Mouse (Mus musculus) olfactory bulb, adult 2 months (tissue): ENCODE measurements around the gene Pik3r5. TPM values are rescaled to one million over a fixed set of nuclear protein-coding genes. Genes with fewer than 3 reads are reported as not detected.

Source experiments
- H3K27ac ChIP-seq: fragments of 200-500 bp; 2 replicates; pipeline ENCODE4 v1.5.1; 2012; ENCODE audit warnings: low read depth, low read length; ENCODE audit not compliant: insufficient read depth
- H3K4me1 ChIP-seq: fragments of 200-500 bp; 2 replicates; pipeline ENCODE4 v1.6.1; 2012; ENCODE audit warnings: low read length; ENCODE audit not compliant: control insufficient read depth, insufficient read depth
- H3K4me3 ChIP-seq: fragments of 200-500 bp; 2 replicates; pipeline ENCODE4 v1.5.1; 2012; ENCODE audit warnings: mild to moderate bottlenecking, low read depth, low read length, moderate library complexity; ENCODE audit not compliant: insufficient read depth
- CTCF ChIP-seq: fragments of 200-500 bp; IDR thresholded peaks from 2 replicates; pipeline ENCODE4 v1.5.1; 2012; ENCODE audit warnings: low read depth, mild to moderate bottlenecking, low read length, moderate library complexity; ENCODE audit not compliant: insufficient read depth
- POLR2A ChIP-seq: fragments of 200-500 bp; IDR thresholded peaks from 2 replicates; pipeline ENCODE4 v1.6.1; 2012; ENCODE audit warnings: mild to moderate bottlenecking, low read depth, low read length, moderate library complexity; ENCODE audit not compliant: insufficient read depth
- WGBS: fragments of 180-500 bp; shearing (Covaris S2); methylation state at CpG from one replicate; pipeline ENCODE4 v1.1.7; 2018; 5-methylcytosine and 5-hydroxymethylcytosine counted together
- polyA plus RNA-seq: library from polyadenylated mRNA; stranded (reverse); fragments of >200 nt; gene quantifications from 2 replicates; pipeline ENCODE4 v1.2.4, GENCODE M21; 2012; ENCODE audit warnings: low replicate concordance; ENCODE audit not compliant: missing spikeins, insufficient read depth, insufficient read length

The Pik3r5 gene
- polyA plus RNA-seq, 1 experiment = not detected

- Histone ChIP-seq H3K4me1 (peaks cover 6% of the 10 kb centered on the region; the same call in 1 of the 2 replicates), H3K27ac (no peak overlapping the region), H3K4me3 (peak overlapping the region; percentile 31)
- TF ChIP-seq POLR2A (no peak), CTCF (no peak)
- 3% methylated on average over 47 of the region's 47 CpGs for WGBS
Observed at GRCm38 (mm10) chr11:68399548-68400020, 32.3 kb upstream of the Pik3r5 start.

GRCm38 (mm10) chr11:68400021-68400671, 31.8 kb upstream of the Pik3r5 start:
- H3K27ac ChIP-seq = no peak overlapping the region
- peaks cover 6% of the 10 kb centered on the region; the same call in 1 of the 2 replicates for H3K4me1 ChIP-seq
- TF ChIP-seq CTCF (0 out of 2 replicates have a peak, but pooled peaks have one; percentile 22), POLR2A (no peak)
- H3K4me3 ChIP-seq = peak overlapping the region; percentile 45
- WGBS = 2% methylated on average over 53 of the region's 57 CpGs

- TF ChIP-seq POLR2A = no peak
- TF ChIP-seq CTCF = no peak
- WGBS = 57% methylated on average over 11 of the region's 11 CpGs
- H3K4me3 ChIP-seq = peak within 1 kb of the TSS; percentile 45
- peaks cover 6% of the 10 kb centered on the region; the same call in 1 of the 2 replicates for H3K4me1 ChIP-seq
- no peak within 1 kb of the TSS for H3K27ac ChIP-seq
Observed at GRCm38 (mm10) chr11:68400727-68401219, 31.1 kb upstream of the Pik3r5 start, which contains the start of gene Ntn1. TSS of gene Ntn1 (minus strand) at chr11:68400823.

GRCm38 (mm10) chr11:68401428-68401827, 30.5 kb upstream of the Pik3r5 start:
- WGBS = 86% methylated on average over 5 of the region's 5 CpGs
- no peak overlapping the region for H3K4me3 ChIP-seq
- H3K4me1 ChIP-seq = peaks cover 6% of the 10 kb centered on the region; the same call in 1 of the 2 replicates
- H3K27ac ChIP-seq = no peak overlapping the region
- TF ChIP-seq POLR2A (no peak), CTCF (no peak)

GRCm38 (mm10) chr11:68404185-68404584, 27.7 kb upstream of the Pik3r5 start:
- Histone ChIP-seq H3K27ac (no peak overlapping the region), H3K4me3 (no peak overlapping the region), H3K4me1 (peaks cover 6% of the 10 kb centered on the region; the same call in 1 of the 2 replicates)
- TF ChIP-seq CTCF (no peak), POLR2A (no peak)
- 76% methylated on average over 4 of the region's 4 CpGs for WGBS

GRCm38 (mm10) chr11:68405576-68405975, 26.3 kb upstream of the Pik3r5 start:
- H3K27ac ChIP-seq = no peak overlapping the region
- 88% methylated on average over 8 of the region's 8 CpGs for WGBS
- TF ChIP-seq POLR2A (no peak), CTCF (no peak)
- no peak overlapping the region for H3K4me3 ChIP-seq
- H3K4me1 ChIP-seq = no peaks in the 10 kb centered on the region

GRCm38 (mm10) chr11:68407266-68407926, 24.5 kb upstream of the Pik3r5 start:
- H3K27ac ChIP-seq = no peak overlapping the region
- WGBS = 87% methylated on average over 11 of the region's 11 CpGs
- TF ChIP-seq POLR2A = no peak
- no peak for TF ChIP-seq CTCF
- H3K4me1 ChIP-seq = no peaks in the 10 kb centered on the region
- no peak overlapping the region for H3K4me3 ChIP-seq

GRCm38 (mm10) chr11:68408127-68408526, 23.8 kb upstream of the Pik3r5 start:
- H3K4me3 ChIP-seq = no peak overlapping the region
- H3K27ac ChIP-seq = no peak overlapping the region
- TF ChIP-seq CTCF (peak; percentile 44), POLR2A (no peak)
- WGBS = 57% methylated on average over 2 of the region's 2 CpGs
- no peaks in the 10 kb centered on the region for H3K4me1 ChIP-seq

GRCm38 (mm10) chr11:68417001-68417400, 14.9 kb upstream of the Pik3r5 start:
- Histone ChIP-seq H3K4me1 (no peaks in the 10 kb centered on the region), H3K27ac (no peak overlapping the region), H3K4me3 (no peak overlapping the region)
- 69% methylated on average over 3 of the region's 3 CpGs for WGBS
- TF ChIP-seq POLR2A = no peak
- TF ChIP-seq CTCF = no peak

- Histone ChIP-seq H3K4me1 (no peaks in the 10 kb centered on the region), H3K4me3 (no peak overlapping the region), H3K27ac (no peak overlapping the region)
- TF ChIP-seq CTCF (peak; percentile 58; the same call in 1 of the 2 replicates), POLR2A (no peak)
- whole genome bisulfite sequencing = 35% methylated on average over 9 of the region's 9 CpGs
Observed at GRCm38 (mm10) chr11:68417831-68418230, 14.1 kb upstream of the Pik3r5 start.
